Mouse (Mus musculus) adrenal gland, adult 8-10 months (tissue): ENCODE data around the gene Zbtb40. TPM values are rescaled to one million over a fixed set of nuclear protein-coding genes. Genes with fewer than 3 reads are reported as not detected.

Experiments used
- DNase-seq: peaks from one replicate; pipeline ENCODE4 v3.0.0; 2022
- total RNA-seq, 4 experiments: library from RNA; stranded (reverse); gene quantifications; 2 replicates each; pipeline ENCODE4 v1.2.4; 2022

Zbtb40 gene
- total RNA-seq, 4 experiments from 2014 or later: 8.0 to 16.0 (median 15.5) TPM

GRCm38 (mm10) chr4:136970939-136971338 lies 77.7 kb downstream of the Zbtb40 start:
- no peak for DNase-seq

GRCm38 (mm10) chr4:136969503-136970276 lies 78.9 kb downstream of the Zbtb40 start:
- no peak for DNase-seq

- no peak for DNase-seq
Measured at GRCm38 (mm10) chr4:136969096-136969495, 79.5 kb downstream of the Zbtb40 start.

- no peak for DNase-seq
Measured at GRCm38 (mm10) chr4:136967511-136967910, 81.1 kb downstream of the Zbtb40 start.

GRCm38 (mm10) chr4:136966493-136967390 lies 81.9 kb downstream of the Zbtb40 start:
- no peak for DNase-seq

- DNase-seq: no peak
Measured at GRCm38 (mm10) chr4:136964990-136965421, 83.6 kb downstream of the Zbtb40 start.

- no peak for DNase-seq
Measured at GRCm38 (mm10) chr4:136962447-136962846, 86.2 kb downstream of the Zbtb40 start.

GRCm38 (mm10) chr4:136961642-136962285 lies 86.8 kb downstream of the Zbtb40 start:
- no peak for DNase-seq

- no peak for DNase-seq
Measured at GRCm38 (mm10) chr4:136960581-136960980, 88.0 kb downstream of the Zbtb40 start.

GRCm38 (mm10) chr4:136960068-136960467 lies 88.5 kb downstream of the Zbtb40 start:
- no peak for DNase-seq

GRCm38 (mm10) chr4:136956751-136957446 lies 91.7 kb downstream of the Zbtb40 start, which contains the start of gene Epha8:
TSS of gene Epha8 (minus strand) at chr4:136956816.
- no peak for DNase-seq

GRCm38 (mm10) chr4:136954562-136954961 lies 94.0 kb downstream of the Zbtb40 start:
- no peak for DNase-seq

- no peak for DNase-seq
Measured at GRCm38 (mm10) chr4:136949266-136949989, 99.2 kb downstream of the Zbtb40 start.

GRCm38 (mm10) chr4:136945397-136945796 lies 103.2 kb downstream of the Zbtb40 start:
- DNase-seq: no peak

- no peak for DNase-seq
Measured at GRCm38 (mm10) chr4:136944558-136945350, 103.8 kb downstream of the Zbtb40 start.

GRCm38 (mm10) chr4:136943175-136943574 lies 105.4 kb downstream of the Zbtb40 start:
- DNase-seq: no peak

- no peak for DNase-seq
Measured at GRCm38 (mm10) chr4:136942761-136943160, 105.8 kb downstream of the Zbtb40 start.

GRCm38 (mm10) chr4:136937935-136938334 lies 110.7 kb downstream of the Zbtb40 start:
- no peak for DNase-seq

GRCm38 (mm10) chr4:136937344-136937743 lies 111.3 kb downstream of the Zbtb40 start:
- no peak for DNase-seq
